Mouse (Mus musculus): ENCODE measurements around the gene Ssh3. TPM values are rescaled to one million over a fixed set of nuclear protein-coding genes. Genes with fewer than 3 reads are reported as not detected.

Ssh3 gene
- total RNA-seq, 1 experiment, result 7.3 TPM

DNA sequence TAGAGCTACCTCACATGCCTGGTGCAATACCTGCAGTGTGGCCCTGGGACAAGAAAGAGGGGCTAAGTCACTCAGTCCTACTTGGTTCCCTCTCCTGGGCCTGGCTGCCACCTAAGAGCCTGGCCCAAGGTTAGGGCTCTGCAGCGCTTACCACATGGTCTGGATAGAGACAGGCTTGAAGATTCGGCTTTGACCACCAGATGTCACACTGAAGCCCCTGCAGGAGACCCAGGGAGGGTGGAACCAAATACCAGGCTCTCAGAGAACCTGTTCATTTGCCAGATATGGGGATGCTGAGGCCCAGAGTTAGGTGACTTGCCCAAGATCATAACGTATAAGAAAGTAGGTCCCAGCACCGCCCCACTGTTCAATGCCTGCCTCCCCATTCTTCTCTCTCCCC, 3.0 kb downstream of the Ssh3 start:
- TF ChIP-seq ZC3H11A (IDR thresholded peaks at IDR 0.05; ENCODE audit: borderline replicate concordance, low read depth, low read length) (no peak), MAFK (IDR thresholded peaks at IDR 0.05; ENCODE audit: insufficient read depth, low read depth, low read length) (no peak), HCFC1 (IDR thresholded peaks at IDR 0.05; ENCODE audit: borderline replicate concordance, insufficient read depth, low read length) (no peak), ZNF384 (IDR thresholded peaks at IDR 0.05; ENCODE audit: low read depth, low read length) (no peak), CHD2 (IDR thresholded peaks at IDR 0.05; ENCODE audit: low read depth, low read length) (no peak)
- in situ Hi-C loops (cut with MboI; ENCODE audit: low sequenced_read_pairs in 2 of 2, unreplicated experiment in 2 of 2), result no loop called here
- Histone ChIP-seq H3K9ac (ENCODE audit: insufficient read depth, low read depth, low read length, poor library complexity, severe bottlenecking) (0 out of 2 replicates have a peak overlapping the region, but pooled peaks have one; percentile 5), H3K4me1 (ENCODE audit: control insufficient read depth in 2 of 2, insufficient read depth in 2 of 2, low read length in 2 of 2, poor library complexity in 1 of 2) (peaks cover 0 to 2% of the 10 kb centered on the region in 2 experiments; a peak in 1 of 4 replicates), H3K27ac (ENCODE audit: insufficient read depth, low read depth, low read length, poor library complexity, severe bottlenecking) (no peak overlapping the region), H3K4me3 (ENCODE audit: insufficient read depth in 1 of 2, low read depth in 1 of 2, low read length in 2 of 2, poor library complexity in 1 of 2, severe bottlenecking in 1 of 2) (no peak overlapping the region), H3K36me3 (ENCODE audit: control insufficient read depth, insufficient read depth, low read length, poor library complexity, severe bottlenecking) (no peaks in the 10 kb centered on the region), H3K9me3 (ENCODE audit: control insufficient read depth, insufficient read depth, low read depth, low read length) (no peaks in the 10 kb centered on the region)
- no peak for DNase-seq (ENCODE audit: low read depth, low spot score)

DNA sequence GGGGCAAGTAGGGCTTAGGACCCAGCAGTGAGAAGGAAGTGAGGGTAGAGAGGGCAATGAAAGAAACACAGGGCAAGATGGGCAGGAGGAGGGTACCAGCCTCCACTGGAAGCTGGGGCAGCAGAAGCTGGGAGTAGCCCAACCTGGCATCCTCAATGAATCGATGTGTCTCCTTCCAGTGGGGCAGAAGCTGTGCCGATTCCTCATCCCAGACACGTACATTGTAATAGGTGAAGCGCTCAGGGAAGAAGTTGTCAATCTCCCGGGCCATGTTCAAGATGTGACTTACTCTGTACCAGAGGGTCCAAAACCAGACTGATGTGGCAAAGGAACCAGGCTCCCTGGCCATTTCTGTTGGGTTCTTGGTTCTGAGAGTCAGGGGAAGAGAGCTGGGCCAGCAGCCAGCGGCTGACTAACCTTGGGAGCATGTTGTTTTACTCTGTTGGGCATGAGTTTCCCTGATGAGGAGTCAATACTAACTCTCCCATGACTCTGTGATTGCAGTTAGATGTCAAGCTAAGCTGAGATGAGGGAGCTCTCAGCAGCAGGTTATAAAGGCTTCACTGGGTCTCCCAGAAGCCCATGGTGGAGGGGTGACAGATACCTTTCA, 4.7 kb downstream of the Ssh3 start:
- Histone ChIP-seq H3K9ac (ENCODE audit: insufficient read depth, low read depth, low read length, poor library complexity, severe bottlenecking) (no peak overlapping the region), H3K9me3 (ENCODE audit: control insufficient read depth, insufficient read depth, low read depth, low read length) (no peaks in the 10 kb centered on the region), H3K4me3 (ENCODE audit: insufficient read depth in 1 of 2, low read depth in 1 of 2, low read length in 2 of 2, poor library complexity in 1 of 2, severe bottlenecking in 1 of 2) (no peak overlapping the region), H3K27ac (ENCODE audit: insufficient read depth, low read depth, low read length, poor library complexity, severe bottlenecking) (no peak overlapping the region), H3K36me3 (ENCODE audit: control insufficient read depth, insufficient read depth, low read length, poor library complexity, severe bottlenecking) (no peaks in the 10 kb centered on the region), H3K4me1 (ENCODE audit: control insufficient read depth in 2 of 2, insufficient read depth in 2 of 2, low read length in 2 of 2, poor library complexity in 1 of 2) (peaks cover 0 to 2% of the 10 kb centered on the region in 2 experiments; a peak in 1 of 4 replicates)
- in situ Hi-C loops (cut with MboI; ENCODE audit: low sequenced_read_pairs in 2 of 2, unreplicated experiment in 2 of 2), result no loop called here
- DNase-seq (ENCODE audit: low read depth, low spot score), result no peak
- no peak for TF ChIP-seq HCFC1 (IDR thresholded peaks at IDR 0.05; ENCODE audit: borderline replicate concordance, insufficient read depth, low read length)

DNA sequence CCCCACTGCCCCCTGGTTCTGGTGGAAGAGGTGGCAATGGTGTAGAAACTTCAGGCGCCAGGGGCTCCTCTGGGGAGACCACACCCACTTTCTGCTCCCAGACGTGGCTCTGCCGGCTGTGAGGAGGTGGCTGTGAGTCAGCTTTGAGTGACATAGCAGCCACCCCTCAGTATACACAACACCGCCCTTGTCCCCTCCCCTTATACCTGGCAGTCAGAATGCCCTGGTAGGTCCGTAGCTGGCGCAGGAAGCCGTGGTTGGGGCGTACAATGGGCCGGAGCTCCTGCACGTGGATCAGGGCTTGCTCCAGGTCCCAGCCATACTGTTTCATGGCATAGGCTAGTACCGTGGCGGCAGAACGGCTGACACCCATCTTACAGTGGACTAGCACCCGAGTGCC, 5.3 kb downstream of the Ssh3 start:
- TF ChIP-seq HCFC1 (IDR thresholded peaks at IDR 0.05; ENCODE audit: borderline replicate concordance, insufficient read depth, low read length), result no peak
- no peak for TF ChIP-seq CHD2 (IDR thresholded peaks at IDR 0.05; ENCODE audit: low read depth, low read length)
- TF ChIP-seq MAFK (IDR thresholded peaks at IDR 0.05; ENCODE audit: insufficient read depth, low read depth, low read length), result no peak
- no peak for TF ChIP-seq ZC3H11A (IDR thresholded peaks at IDR 0.05; ENCODE audit: borderline replicate concordance, low read depth, low read length)
- no peak for TF ChIP-seq ZNF384 (IDR thresholded peaks at IDR 0.05; ENCODE audit: low read depth, low read length)
- H3K27ac ChIP-seq (ENCODE audit: insufficient read depth, low read depth, low read length, poor library complexity, severe bottlenecking), result no peak overlapping the region
- H3K9ac ChIP-seq (ENCODE audit: insufficient read depth, low read depth, low read length, poor library complexity, severe bottlenecking), result peak overlapping the region; percentile 6; the same call in 1 of the 2 replicates
- H3K36me3 ChIP-seq (ENCODE audit: control insufficient read depth, insufficient read depth, low read length, poor library complexity, severe bottlenecking), result no peaks in the 10 kb centered on the region
- in situ Hi-C loops (cut with MboI; ENCODE audit: low sequenced_read_pairs in 2 of 2, unreplicated experiment in 2 of 2), result no loop called here
- H3K4me3 ChIP-seq (ENCODE audit: insufficient read depth in 1 of 2, low read depth in 1 of 2, low read length in 2 of 2, poor library complexity in 1 of 2, severe bottlenecking in 1 of 2), result peak overlapping the region in 1 of 2 experiments; percentile 28; a peak in 1 of 4 replicates
- H3K4me1 ChIP-seq (ENCODE audit: control insufficient read depth in 2 of 2, insufficient read depth in 2 of 2, low read length in 2 of 2, poor library complexity in 1 of 2), result peaks cover 0 to 2% of the 10 kb centered on the region in 2 experiments; a peak in 1 of 4 replicates
- no peaks in the 10 kb centered on the region for H3K9me3 ChIP-seq (ENCODE audit: control insufficient read depth, insufficient read depth, low read depth, low read length)
- DNase-seq (ENCODE audit: low read depth, low spot score), result no peak

DNA sequence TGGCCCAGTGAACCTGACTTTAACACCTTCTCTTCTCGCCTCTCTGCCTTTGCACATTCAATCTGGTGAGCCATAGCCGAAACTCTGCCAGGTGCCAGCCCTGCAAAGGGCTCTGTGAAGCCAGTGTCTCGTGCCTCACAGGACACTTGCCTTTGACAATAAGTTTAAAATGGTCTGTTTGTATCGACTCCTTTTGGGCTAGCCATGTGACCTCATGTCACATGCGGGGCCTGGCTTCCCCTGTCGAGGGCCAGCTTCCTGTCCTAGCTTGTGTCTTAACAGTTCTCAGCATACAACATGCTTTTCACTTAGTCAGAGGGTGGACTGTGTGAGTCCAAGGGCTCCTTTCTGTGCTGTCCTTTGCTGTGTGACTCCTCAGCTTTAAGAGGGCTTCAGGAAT, 6.2 kb downstream of the Ssh3 start:
- no peak for DNase-seq (ENCODE audit: low read depth, low spot score)
- in situ Hi-C loops (cut with MboI; ENCODE audit: low sequenced_read_pairs in 2 of 2, unreplicated experiment in 2 of 2), result no loop called here
- no peaks in the 10 kb centered on the region for H3K9me3 ChIP-seq (ENCODE audit: control insufficient read depth, insufficient read depth, low read depth, low read length)

More for the DNA sequence above, 6.2 kb downstream of the Ssh3 start:
- TF ChIP-seq HCFC1 (IDR thresholded peaks at IDR 0.05; ENCODE audit: borderline replicate concordance, insufficient read depth, low read length), result no peak
- no peak for TF ChIP-seq CHD2 (IDR thresholded peaks at IDR 0.05; ENCODE audit: low read depth, low read length)
- TF ChIP-seq MAFK (IDR thresholded peaks at IDR 0.05; ENCODE audit: insufficient read depth, low read depth, low read length), result no peak
- no peak for TF ChIP-seq ZNF384 (IDR thresholded peaks at IDR 0.05; ENCODE audit: low read depth, low read length)
- TF ChIP-seq ZC3H11A (IDR thresholded peaks at IDR 0.05; ENCODE audit: borderline replicate concordance, low read depth, low read length), result no peak
- H3K27ac ChIP-seq (ENCODE audit: insufficient read depth, low read depth, low read length, poor library complexity, severe bottlenecking), result no peak overlapping the region
- H3K9ac ChIP-seq (ENCODE audit: insufficient read depth, low read depth, low read length, poor library complexity, severe bottlenecking), result no peak overlapping the region
- H3K4me1 ChIP-seq (ENCODE audit: control insufficient read depth in 2 of 2, insufficient read depth in 2 of 2, low read length in 2 of 2, poor library complexity in 1 of 2), result peaks cover 0 to 2% of the 10 kb centered on the region in 2 experiments; a peak in 1 of 4 replicates
- H3K36me3 ChIP-seq (ENCODE audit: control insufficient read depth, insufficient read depth, low read length, poor library complexity, severe bottlenecking), result no peaks in the 10 kb centered on the region
- H3K4me3 ChIP-seq (ENCODE audit: insufficient read depth in 1 of 2, low read depth in 1 of 2, low read length in 2 of 2, poor library complexity in 1 of 2, severe bottlenecking in 1 of 2), result no peak overlapping the region
